Mouse (Mus musculus) MEL-GATA-1-ER (cell line): ENCODE data around the gene Syt16.
A peak's percentile ranks its signal among the peaks of the same experiment; 100 is the strongest.

Source experiments
- DNase-seq: peaks from one replicate; pipeline ENCODE4 v3.0.0-alpha.2; 2012; ENCODE audit warnings: low read depth; ENCODE audit errors: extremely low read depth

Syt16 gene

DNA sequence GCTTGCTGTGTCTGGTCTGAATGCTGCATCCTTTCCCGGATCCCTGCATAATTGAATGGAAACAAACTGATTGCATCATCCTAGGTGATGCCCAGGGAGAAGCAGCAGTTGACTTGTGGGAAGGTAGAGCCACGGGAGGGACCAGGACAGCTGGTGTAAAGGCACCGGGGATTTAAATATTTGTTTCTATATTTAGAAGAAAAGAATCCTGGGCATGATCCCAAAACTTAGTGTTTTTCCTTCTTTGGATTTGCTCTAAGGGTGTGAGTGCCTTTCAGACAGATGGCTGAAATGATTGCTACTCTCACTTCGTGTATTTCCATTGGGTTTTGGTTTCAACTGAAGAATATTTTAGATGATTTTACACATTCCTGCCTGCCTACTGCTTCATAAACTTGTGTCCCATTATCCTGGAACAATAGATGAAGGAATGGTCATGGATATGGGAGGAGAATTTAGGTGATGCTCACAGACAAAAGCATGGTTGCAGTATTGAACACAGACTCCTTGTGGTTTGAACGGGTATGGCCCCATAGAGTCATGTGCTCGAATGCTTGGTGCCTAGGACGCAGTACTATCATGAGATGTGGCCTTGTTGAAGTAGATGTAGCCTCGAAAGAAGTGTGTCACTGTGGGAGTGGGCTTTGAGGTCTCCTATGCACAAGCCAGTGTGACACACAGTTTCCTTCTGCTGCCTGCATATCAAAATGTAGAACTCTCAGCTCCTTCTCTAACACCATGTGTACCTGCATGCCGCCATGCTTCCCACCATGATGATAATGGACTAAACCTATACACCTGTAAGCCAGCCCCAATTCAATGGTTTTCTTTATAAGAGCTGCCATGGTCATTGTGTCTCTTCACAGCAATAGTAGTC is 306.2 kb downstream of the Syt16 start:
- DNase-seq = no peak

DNA sequence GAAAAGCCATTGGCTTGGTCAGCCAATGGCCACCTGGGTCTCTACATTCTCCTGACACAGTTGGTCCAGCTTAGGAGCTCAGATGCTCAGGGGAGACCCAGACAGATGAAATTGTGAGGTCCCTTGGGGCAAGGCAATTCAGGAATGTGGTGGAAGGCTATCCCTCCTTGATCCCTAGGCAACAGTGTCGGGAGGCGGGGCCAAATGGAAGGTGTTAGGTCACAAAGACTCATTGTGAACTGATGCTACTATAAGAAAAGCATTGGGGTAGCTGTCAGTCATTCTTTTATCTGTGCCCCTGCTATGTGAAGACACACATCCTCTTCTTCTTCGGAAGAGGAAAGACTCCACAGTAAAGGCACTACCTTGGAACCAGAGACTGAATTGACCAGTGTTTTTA is 315.1 kb downstream of the Syt16 start:
- no peak for DNase-seq

DNA sequence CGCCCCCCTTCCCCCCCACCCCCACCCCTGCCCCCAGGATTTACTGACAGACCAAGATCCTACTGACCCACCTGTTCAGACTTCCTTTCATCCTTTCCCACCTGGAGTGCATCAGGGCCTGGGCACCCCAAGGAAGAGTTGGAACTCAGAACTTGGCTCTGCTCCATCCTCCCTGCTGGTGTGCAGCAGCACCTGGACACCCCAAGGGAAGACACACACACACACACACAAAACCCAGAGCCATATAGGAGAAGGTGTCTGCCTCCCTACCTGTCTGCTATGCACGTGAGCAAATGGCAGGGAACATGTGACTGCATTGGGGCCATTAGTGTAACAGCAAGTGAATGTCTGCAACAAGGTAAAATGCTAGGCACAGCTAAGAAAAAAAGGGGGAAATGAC is 317.8 kb downstream of the Syt16 start:
- no peak for DNase-seq

DNA sequence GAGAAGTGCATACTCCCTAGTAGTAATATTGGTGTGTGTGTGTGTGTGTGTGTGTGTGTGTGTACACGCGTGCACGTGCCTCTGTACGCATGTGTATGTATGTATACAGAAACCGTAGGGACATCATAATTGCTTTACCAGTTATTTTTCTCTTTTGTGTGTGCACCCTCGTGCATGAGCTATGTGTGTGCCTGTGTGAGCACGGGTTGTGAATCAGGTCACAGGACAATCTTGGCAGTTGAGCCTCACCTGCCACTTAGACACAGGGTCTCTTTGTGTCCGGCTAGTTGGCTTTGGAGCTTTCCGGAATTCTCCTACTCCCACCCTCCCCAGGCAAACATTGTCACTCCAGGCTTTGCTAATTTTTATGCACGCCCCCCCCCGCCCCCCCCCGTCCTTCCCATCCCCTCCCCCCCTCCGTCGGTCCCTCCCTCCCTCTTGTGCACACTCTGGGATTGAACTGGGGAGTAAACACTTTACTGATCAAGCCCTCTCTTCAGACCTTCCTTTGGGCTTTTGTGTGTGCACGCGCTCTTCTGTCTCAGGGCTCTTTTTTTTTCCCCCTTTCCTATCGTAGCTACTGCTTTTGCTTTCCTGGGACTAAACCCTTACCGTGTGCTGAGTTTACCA is 319.0 kb downstream of the Syt16 start, which contains the start of gene Gm11042:
Gene Gm11042, minus strand, starts transcription at position 51 of the 630 bp plus-strand sequence.
- no peak for DNase-seq

DNA sequence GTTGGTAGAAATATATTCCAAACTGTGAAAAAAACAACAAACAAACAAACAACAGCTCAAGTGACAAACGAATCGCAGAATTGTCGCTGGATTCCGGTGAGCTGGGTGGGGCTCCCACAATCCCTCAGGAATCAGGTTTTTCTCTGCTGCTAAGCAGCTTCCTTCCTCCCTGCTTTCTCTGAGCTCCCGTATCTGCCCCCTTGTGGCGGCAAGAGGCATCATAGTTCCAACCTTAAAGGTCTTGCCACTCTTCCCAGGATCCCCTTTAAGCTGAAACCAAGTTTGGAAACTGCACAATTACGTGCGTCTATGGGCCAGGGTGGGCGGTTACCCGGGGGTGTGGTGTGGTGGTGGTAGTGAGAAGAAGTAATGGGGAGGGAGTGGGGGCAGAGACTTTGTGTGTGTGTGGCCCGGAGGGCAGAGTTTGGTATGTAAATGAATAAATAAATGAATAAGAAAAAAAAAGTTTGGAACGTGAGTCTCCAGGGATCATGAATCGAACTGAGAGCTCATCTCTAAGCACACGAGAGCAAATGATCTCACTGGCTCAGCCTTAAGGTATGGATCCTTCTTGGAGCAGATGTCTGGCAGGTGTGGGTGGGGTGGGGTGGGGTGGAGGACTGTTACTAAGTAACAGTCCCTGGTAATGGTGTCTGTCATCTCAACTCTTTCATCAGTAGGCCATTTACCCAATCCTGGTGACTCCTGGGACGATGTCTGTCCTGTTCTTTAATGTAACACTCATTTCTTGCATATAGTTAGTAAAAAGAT is 319.7 kb downstream of the Syt16 start:
- DNase-seq = peak; percentile 61

DNA sequence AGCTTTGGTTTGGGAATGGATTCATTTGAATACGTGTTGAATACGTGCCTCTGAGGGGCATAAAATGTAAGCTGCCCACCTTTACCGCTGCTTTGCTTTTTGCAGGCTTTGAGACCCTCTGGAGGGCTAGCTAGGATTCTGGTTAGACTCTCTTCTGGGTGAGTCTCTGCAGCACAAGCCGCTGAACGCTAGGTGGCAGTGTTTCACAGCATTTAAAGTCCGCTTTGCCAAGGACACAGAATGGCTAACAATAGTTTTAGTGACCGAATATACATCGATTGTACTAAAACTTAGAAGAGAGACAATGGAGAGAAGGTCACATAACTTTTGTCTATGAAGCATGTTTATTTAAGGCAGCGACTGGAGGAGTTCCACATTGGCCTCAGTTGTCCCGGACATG is 322.9 kb downstream of the Syt16 start:
- DNase-seq = peak; percentile 33

DNA sequence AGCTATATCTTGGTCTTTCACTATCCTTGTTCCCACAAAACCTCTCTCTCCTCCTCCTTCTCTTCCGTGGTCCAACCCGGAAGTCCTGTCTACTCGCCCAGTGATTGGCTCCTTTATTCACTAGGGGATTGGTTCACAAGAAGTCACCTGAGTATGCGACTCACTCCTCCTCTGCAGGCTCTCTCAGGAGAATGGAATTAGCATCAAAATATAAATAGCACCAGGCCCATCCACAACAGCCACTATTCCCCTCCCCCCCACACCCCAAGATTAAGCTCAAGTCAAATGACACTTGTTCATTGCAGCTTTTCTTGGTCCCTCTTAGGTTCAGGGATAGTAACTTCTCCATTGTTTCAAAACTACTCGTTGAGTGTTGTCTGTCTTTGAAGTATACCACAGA is 324.5 kb downstream of the Syt16 start:
- DNase-seq = no peak
